Mouse (Mus musculus): ENCODE results near the gene 1110008P14Rik. TPM values are rescaled to one million over a fixed set of nuclear protein-coding genes. Genes with fewer than 3 reads are reported as not detected.

1110008P14Rik gene
- polyA plus RNA-seq (2016; fragmentation: Nextera tagmentation; extraction: Ambion mirVana), result 41.2 and 50.5 TPM in 2 replicates

DNA sequence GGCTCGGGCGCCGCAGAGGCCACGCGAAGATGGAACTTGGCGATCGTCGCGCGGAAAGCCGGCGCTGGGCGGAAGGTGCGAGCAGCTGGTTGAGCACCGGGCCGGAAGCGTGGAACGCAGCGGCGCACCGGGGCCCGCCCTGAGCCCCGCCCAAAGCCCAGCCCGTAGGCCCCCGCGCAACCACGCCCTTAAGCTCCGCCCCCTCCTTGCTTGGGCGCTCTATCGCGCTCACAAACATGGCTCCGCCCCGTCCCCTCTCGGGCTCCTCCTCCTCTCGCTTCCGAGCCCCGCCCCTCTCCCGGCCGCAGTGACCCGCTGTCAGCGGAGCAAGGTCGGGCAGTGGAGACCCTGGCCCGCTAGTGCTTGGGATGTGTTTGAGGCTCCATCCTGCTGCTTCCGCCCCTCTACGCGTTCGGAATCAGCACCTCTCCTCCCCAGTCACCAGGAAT, at the start of gene 1110008P14Rik:
TSS of gene 1110008P14Rik (minus strand) at position 164 of the 449 bp plus-strand sequence.
- H3K36me3 ChIP-seq, result peaks cover 29% of the 10 kb centered on the region
- H3K4me3 ChIP-seq, result peak within 1 kb of the TSS; percentile 84
- H3K27me3 ChIP-seq (ENCODE audit: insufficient read depth, poor library complexity, severe bottlenecking), result peaks cover 53% of the 10 kb centered on the region
- H3K27ac ChIP-seq, result peak within 1 kb of the TSS; percentile 79
- DNase-seq (ENCODE audit: low spot score), result peak; percentile 96
- WGBS, result under 1% methylated on average over 47 of the region's 47 CpGs
- H3K9me3 ChIP-seq, result no peaks in the 10 kb centered on the region
- H3K4me1 ChIP-seq, result peaks cover 21% of the 10 kb centered on the region

DNA sequence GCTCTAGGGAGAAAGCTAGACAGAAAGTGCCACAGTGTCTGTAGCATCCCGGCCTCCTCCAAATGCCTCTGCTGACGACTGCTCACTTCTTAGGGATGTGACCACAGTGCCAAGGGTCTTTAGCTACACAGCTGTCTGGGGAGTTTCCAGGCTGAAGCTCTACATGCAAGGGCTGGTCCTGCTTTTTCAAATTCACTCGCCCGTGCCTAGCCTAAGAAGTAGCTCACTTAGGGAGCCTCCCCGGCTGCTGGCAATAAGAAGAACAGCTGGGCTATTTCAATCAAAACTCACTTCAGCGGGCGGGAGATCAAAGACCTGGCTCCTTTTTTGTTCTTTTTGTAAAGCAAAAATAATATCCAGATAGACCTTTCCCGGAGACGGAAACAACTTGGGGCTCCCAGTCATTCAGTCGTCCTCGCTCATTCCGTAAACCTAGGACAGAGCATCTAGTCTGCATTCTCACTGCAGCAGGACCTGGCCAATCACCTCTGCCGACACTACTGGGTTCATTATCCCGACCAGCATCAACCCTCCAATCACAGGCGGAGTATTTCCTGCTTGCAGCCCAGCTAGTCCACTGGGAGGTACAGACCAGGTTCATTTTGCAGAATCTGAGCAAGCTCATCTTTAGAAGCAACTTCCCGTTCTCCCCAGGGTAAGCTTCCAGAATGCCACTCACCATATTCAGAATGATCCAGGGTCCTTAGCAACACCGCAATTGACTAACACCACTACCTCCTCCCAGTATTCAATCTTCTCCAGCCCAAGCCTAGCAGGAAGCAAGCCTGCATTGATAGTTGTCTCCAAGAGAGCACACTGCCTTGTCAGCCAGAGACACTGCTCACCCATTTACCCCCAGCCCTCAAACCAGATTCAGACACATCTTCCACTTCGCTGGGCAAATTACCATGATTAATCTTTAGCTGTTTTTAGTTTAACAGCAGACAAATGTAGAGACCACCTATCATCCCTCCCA, 49.3 kb upstream of the 1110008P14Rik start:
- Histone ChIP-seq H3K4me1 (peaks cover 45% of the 10 kb centered on the region), H3K4me3 (peak overlapping the region; percentile 53), H3K9me3 (no peaks in the 10 kb centered on the region), H3K27me3 (ENCODE audit: insufficient read depth, poor library complexity, severe bottlenecking) (no peaks in the 10 kb centered on the region), H3K36me3 (no peaks in the 10 kb centered on the region), H3K27ac (peak overlapping the region; percentile 85)
- DNase-seq (ENCODE audit: low spot score), result peak; percentile 94
- WGBS, result 10% methylated on average over 18 of the region's 18 CpGs

DNA sequence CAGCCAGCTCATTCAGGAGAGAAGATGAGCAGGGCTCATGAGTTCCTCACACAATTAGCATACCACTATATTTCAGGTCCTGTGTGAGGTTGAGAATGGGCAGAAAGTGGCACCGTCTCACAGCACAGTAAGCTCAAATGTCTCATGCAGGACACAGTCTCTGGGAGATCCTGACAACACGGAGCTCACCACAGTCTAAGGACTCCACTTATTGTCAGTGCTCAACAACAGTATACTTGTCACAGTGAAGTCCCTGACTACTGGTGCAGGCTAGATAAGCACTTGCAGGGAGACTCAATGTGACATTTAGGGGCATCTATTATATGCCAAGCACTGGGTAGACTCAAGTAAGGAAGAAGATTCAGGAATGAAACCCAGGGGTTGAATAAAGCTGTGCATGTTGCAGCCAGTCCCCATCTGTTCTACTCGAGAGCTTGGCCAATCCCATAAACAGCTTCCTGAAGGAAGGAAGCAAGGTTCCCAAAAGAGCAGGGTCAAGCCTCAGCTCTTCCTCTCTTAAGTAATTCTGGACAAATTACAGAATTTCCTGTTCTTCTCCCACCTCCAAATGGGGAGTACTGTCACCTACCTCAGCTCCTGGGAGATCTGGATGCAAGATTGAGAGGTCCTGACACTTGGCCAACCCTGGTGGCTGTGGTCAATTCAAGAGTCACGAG, 47.6 kb upstream of the 1110008P14Rik start:
- no peak overlapping the region for H3K27ac ChIP-seq
- H3K9me3 ChIP-seq, result no peaks in the 10 kb centered on the region
- H3K4me3 ChIP-seq, result no peak overlapping the region
- H3K27me3 ChIP-seq (ENCODE audit: insufficient read depth, poor library complexity, severe bottlenecking), result no peaks in the 10 kb centered on the region
- 80% methylated on average over 4 of the region's 4 CpGs for WGBS
- peaks cover 59% of the 10 kb centered on the region for H3K4me1 ChIP-seq
- DNase-seq (ENCODE audit: low spot score), result no peak
- H3K36me3 ChIP-seq, result no peaks in the 10 kb centered on the region

DNA sequence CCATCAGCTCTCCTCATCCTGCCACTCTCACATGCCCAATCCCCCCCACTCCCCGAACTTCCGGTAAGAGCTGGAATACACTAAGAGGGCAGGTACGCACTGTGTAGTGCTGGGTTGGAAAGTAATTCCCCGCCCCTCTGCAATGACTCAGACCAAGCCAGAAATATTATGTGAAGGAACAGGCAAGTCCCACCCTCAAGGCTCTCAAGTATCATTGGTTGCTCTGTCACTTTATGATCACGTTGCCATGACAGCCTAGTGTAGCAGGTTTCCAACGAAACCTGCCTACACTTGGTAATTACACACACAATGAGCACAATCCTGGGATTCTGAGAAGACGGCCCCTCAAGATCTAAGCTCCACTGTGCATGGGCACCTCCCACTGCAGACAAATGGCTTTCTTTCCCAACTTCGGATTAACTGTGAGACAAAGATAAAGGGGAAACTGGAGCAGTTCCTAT, 46.6 kb upstream of the 1110008P14Rik start:
- Histone ChIP-seq H3K4me1 (peaks cover 70% of the 10 kb centered on the region), H3K36me3 (no peaks in the 10 kb centered on the region), H3K4me3 (no peak overlapping the region), H3K27me3 (ENCODE audit: insufficient read depth, poor library complexity, severe bottlenecking) (no peaks in the 10 kb centered on the region), H3K27ac (no peak overlapping the region), H3K9me3 (no peaks in the 10 kb centered on the region)
- DNase-seq (ENCODE audit: low spot score), result no peak
- WGBS, result 74% methylated on average over 8 of the region's 8 CpGs

DNA sequence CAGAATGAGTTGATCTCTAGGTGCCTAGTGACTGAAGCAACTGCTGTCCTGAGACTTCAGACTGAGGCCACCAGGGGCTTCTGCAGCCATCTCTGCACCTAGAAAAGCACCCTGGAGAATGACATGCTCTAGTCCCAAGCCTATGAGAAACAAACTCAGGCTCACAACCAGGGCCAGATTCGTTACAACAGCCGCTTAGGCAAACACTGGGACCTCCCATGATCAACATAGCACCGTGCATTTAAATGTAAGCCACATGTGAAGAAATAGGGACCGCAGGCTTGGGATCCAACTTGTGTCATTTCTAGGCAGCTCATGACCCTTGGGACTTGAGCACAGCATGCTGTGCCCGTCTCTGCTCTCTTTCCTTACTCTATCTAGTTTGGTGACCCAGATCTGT, 46.0 kb upstream of the 1110008P14Rik start:
- peak overlapping the region; percentile 19; the same call in 1 of the 2 replicates for H3K27ac ChIP-seq
- no peaks in the 10 kb centered on the region for H3K27me3 ChIP-seq (ENCODE audit: insufficient read depth, poor library complexity, severe bottlenecking)
- peaks cover 76% of the 10 kb centered on the region for H3K4me1 ChIP-seq
- H3K4me3 ChIP-seq, result no peak overlapping the region
- no peak for DNase-seq (ENCODE audit: low spot score)
- 78% methylated on average over 5 of the region's 5 CpGs for WGBS
- no peaks in the 10 kb centered on the region for H3K9me3 ChIP-seq
- H3K36me3 ChIP-seq, result no peaks in the 10 kb centered on the region

DNA sequence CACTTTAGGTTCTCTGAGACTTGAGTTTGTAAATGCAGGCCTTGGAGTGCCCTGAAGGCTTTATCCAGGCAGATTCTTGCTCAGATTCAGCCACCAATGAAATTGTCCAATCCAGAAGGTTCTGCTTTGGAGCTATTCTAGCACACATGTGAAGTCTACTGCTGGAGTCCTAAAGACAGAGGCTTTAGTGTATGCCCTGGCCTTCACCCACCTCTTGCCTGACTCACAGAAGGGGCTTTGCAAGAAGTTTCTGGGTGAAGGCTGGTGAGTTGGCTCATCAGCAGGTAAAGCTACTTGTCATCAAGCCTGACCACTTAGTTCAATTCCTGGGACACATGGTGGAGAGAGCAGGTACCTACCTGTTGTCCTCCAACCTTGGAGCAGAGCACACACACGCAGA, 44.4 kb upstream of the 1110008P14Rik start:
- H3K27me3 ChIP-seq (ENCODE audit: insufficient read depth, poor library complexity, severe bottlenecking), result no peaks in the 10 kb centered on the region
- H3K27ac ChIP-seq, result peak overlapping the region; percentile 18; the same call in 1 of the 2 replicates
- peaks cover 4% of the 10 kb centered on the region for H3K36me3 ChIP-seq
- no peaks in the 10 kb centered on the region for H3K9me3 ChIP-seq
- DNase-seq (ENCODE audit: low spot score), result no peak
- no peak overlapping the region for H3K4me3 ChIP-seq
- WGBS, result 89% methylated on average over 1 of the region's 1 CpGs
- H3K4me1 ChIP-seq, result peaks cover 80% of the 10 kb centered on the region

DNA sequence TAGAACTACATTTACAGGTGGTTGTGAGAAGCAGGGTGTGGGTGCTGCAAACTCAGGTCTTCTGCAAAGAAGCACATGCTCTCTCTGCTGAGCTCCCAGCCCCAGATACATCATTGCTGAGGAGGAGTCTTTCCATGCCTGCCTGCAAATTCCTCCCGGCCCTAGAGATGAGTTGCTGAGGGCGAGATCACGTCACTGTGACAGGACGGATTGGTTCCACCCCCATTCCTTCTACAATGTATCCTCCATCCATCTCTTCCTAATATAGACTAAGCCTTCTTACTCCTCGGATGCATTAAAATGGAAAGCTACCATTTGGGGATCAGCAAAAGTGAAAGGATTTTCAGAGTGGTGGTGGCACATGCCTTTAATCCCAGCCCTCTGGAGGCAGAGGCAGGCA, 43.8 kb upstream of the 1110008P14Rik start:
- WGBS, result 55% methylated on average over 5 of the region's 5 CpGs
- H3K9me3 ChIP-seq, result no peaks in the 10 kb centered on the region
- H3K27ac ChIP-seq, result peak overlapping the region; percentile 84
- H3K4me3 ChIP-seq, result no peak overlapping the region
- peaks cover 10% of the 10 kb centered on the region for H3K36me3 ChIP-seq
- H3K4me1 ChIP-seq, result peaks cover 76% of the 10 kb centered on the region
- no peak for DNase-seq (ENCODE audit: low spot score)
- no peaks in the 10 kb centered on the region for H3K27me3 ChIP-seq (ENCODE audit: insufficient read depth, poor library complexity, severe bottlenecking)

DNA sequence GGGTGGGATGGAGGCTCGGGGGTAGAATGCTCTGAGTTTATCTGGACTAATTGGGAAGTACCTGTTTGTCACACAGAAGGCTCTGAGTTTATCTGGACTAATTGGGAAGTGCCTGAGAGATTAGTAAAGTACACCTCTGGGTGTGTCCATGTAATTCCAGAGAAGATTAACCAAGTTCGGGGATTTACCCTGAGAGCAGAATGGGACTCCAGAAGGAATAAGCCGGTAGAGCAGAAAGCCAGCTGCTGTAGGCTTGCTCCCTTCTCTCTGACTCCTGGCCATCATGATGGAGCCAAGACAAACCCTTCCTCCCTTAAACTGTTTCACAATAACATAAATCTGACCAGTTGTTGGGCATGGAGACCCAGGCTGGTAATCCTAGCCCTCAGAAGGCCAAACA, 43.1 kb upstream of the 1110008P14Rik start:
- H3K36me3 ChIP-seq, result peaks cover 18% of the 10 kb centered on the region
- H3K27me3 ChIP-seq (ENCODE audit: insufficient read depth, poor library complexity, severe bottlenecking), result no peaks in the 10 kb centered on the region
- H3K9me3 ChIP-seq, result no peaks in the 10 kb centered on the region
- peak overlapping the region; percentile 84 for H3K27ac ChIP-seq
- H3K4me1 ChIP-seq, result peaks cover 69% of the 10 kb centered on the region
- WGBS, result 40% methylated on average over 3 of the region's 3 CpGs
- DNase-seq (ENCODE audit: low spot score), result no peak
- H3K4me3 ChIP-seq, result no peak overlapping the region

DNA sequence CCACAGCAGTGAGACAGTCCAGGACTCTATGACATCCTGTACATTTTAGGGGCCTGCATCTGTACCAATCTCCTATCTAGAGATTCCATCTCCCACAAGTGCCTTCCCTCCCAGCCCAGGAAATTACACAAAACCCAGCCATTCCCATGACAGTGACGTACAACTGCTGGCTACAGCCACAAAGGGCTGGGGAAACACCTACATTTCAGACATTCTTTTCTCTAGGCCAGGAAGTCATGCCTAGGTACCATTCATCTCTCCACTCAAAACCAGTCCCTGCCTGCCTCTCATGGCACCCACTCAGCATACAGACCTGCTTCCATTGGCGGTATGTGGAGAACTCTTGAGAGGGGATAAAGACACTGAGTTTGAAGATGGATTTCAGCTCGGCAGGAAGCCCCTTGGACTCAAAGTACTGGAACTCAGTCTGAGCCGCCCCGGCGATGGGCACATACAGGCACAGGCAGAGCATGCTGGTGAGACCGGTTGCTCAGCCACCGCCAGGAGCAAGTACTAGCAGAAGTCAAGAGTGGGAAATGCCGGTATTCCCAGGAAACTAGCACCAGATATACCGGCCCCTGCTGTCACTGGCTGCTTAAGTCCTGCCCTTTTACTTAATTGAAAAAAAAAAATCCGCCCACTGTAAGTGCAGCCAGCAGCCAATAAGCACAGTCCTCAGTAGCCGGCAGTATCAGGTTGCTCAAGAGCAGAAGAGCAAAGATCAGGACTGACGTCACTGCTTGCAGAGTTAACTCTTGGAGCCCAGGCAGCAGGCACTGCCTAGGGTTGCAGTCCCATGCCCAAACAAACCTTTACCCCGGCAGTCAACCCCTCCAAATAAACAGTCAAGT, 42.0 kb upstream of the 1110008P14Rik start:
- DNase-seq (ENCODE audit: low spot score), result peak; percentile 93
- peaks cover 29% of the 10 kb centered on the region for H3K36me3 ChIP-seq
- peaks cover 61% of the 10 kb centered on the region for H3K4me1 ChIP-seq
- H3K9me3 ChIP-seq, result no peaks in the 10 kb centered on the region
- H3K27me3 ChIP-seq (ENCODE audit: insufficient read depth, poor library complexity, severe bottlenecking), result no peaks in the 10 kb centered on the region
- WGBS, result 1% methylated on average over 14 of the region's 14 CpGs
- peak overlapping the region; percentile 84 for H3K27ac ChIP-seq
- H3K4me3 ChIP-seq, result peak overlapping the region; percentile 63

DNA sequence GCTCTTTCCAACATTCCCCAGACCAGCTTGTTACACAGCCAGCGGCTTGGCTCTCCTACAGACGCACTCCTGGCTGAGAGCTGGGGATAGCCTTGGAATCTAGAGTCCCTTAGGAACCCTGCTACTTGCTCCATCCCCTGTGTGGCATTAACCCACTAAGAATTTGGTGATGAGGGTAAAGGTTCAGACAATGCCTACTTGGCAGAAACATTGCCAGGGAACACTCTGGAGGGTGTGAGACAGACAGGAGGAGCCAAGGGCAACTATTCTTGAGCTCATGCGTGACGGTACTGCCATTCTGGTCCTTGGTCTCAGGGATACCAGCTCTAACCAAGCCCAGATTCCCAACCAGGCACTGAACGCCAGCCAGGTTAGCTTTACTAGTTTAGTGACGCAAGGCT, 40.1 kb upstream of the 1110008P14Rik start:
- Histone ChIP-seq H3K4me1 (peaks cover 46% of the 10 kb centered on the region), H3K27me3 (ENCODE audit: insufficient read depth, poor library complexity, severe bottlenecking) (no peaks in the 10 kb centered on the region), H3K9me3 (no peaks in the 10 kb centered on the region), H3K36me3 (peaks cover 47% of the 10 kb centered on the region), H3K27ac (no peak overlapping the region), H3K4me3 (no peak overlapping the region)
- 90% methylated on average over 6 of the region's 6 CpGs for WGBS
- no peak for DNase-seq (ENCODE audit: low spot score)

DNA sequence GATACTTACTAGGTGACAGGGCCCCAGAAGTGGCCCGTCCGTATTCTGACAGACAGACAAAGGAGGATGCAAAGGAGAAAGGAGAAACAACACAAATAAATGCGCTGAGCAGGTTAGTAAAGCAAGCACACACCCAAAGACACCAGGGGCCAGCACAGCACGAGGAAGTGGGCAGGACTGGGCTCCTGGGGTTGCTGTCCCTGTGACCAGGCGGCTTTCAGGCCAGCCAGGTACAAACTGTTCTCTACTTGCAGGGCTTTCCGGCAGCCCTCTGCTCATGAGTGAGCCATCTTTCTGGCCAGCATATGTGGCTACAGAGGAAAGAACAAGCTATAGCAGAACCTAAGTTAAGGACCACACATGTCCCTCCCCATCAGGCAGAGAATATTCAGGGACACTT, 38.9 kb upstream of the 1110008P14Rik start:
- Histone ChIP-seq H3K36me3 (peaks cover 59% of the 10 kb centered on the region), H3K9me3 (no peaks in the 10 kb centered on the region), H3K4me1 (peaks cover 44% of the 10 kb centered on the region), H3K4me3 (no peak overlapping the region), H3K27ac (no peak overlapping the region), H3K27me3 (ENCODE audit: insufficient read depth, poor library complexity, severe bottlenecking) (no peaks in the 10 kb centered on the region)
- 83% methylated on average over 6 of the region's 6 CpGs for WGBS
- no peak for DNase-seq (ENCODE audit: low spot score)

DNA sequence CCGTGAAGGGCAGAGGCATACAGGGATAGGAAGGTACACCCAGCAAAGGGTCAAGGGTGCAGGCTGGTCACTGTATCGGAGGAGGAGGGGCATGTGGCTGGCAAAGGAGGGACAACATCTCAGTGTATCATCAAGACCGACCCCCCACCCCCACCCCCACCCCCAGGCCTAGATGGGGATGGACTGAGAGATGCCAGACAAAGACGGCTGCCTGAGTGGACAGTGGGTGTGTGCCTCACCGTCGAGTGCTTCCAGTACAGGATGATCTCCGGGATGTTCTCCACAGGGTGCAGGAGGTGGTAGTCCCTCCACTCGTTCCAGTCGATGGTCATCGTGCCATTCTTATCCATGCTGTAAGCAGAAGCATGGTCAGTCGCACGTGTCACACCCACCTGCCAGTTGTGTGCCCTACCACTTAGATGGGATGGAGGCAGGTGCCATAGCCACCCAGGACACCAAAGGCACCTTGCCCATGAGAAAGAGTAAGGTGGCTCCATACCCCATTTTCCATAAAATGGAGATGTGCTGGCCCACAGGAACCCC, 38.4 kb upstream of the 1110008P14Rik start:
- 90% methylated on average over 12 of the region's 12 CpGs for WGBS
- Histone ChIP-seq H3K4me1 (peaks cover 39% of the 10 kb centered on the region), H3K27ac (no peak overlapping the region), H3K9me3 (no peaks in the 10 kb centered on the region), H3K36me3 (peaks cover 64% of the 10 kb centered on the region), H3K4me3 (no peak overlapping the region), H3K27me3 (ENCODE audit: insufficient read depth, poor library complexity, severe bottlenecking) (no peaks in the 10 kb centered on the region)
- no peak for DNase-seq (ENCODE audit: low spot score)

Measured in heart, embryonic 10.5 days (tissue).